Mouse (Mus musculus): ENCODE measurements around the gene Krt32. TPM values are rescaled to one million over a fixed set of nuclear protein-coding genes. Genes with fewer than 3 reads are reported as not detected.

Gene Krt32
- polyA plus RNA-seq, 1 experiment from 2014 or later: not detected

- Histone ChIP-seq H3K27me3 (ENCODE audit: poor library complexity, severe bottlenecking) (no peaks in the 10 kb centered on the region), H3K36me3 (replicated peaks) (no peaks in the 10 kb centered on the region), H3K27ac (no peak within 1 kb of the TSS), H3K4me1 (peaks cover 18% of the 10 kb centered on the region), H3K4me3 (no peak within 1 kb of the TSS), H3K9me3 (no peaks in the 10 kb centered on the region)
- no peak for DNase-seq (ENCODE audit: extremely low spot score, low spot score)
- 79% methylated on average over 9 of the region's 9 CpGs for WGBS
These were observed 8.1 kb upstream of the Krt32 start, which contains the start of gene Krt35 for GRCm38 (mm10) chr11:100096141-100096540. Gene Krt35, minus strand, starts transcription at chr11:100096241.

- H3K4me3 ChIP-seq: no peak overlapping the region
- no peak for DNase-seq (ENCODE audit: extremely low spot score, low spot score)
- no peaks in the 10 kb centered on the region for H3K36me3 ChIP-seq (replicated peaks)
- no peaks in the 10 kb centered on the region for H3K27me3 ChIP-seq (ENCODE audit: poor library complexity, severe bottlenecking)
- 0 out of 2 replicates have a peak, but pooled peaks cover 4% of the 10 kb centered on the region for H3K9me3 ChIP-seq
- H3K27ac ChIP-seq: no peak overlapping the region
- WGBS: 70% methylated on average over 7 of the region's 7 CpGs
- no peaks in the 10 kb centered on the region for H3K4me1 ChIP-seq
These were observed 476 bp upstream of the Krt32 start for GRCm38 (mm10) chr11:100088378-100089025.

- WGBS: 67% methylated on average over 1 of the region's 1 CpGs
- H3K36me3 ChIP-seq (replicated peaks): no peaks in the 10 kb centered on the region
- H3K27me3 ChIP-seq (ENCODE audit: poor library complexity, severe bottlenecking): no peaks in the 10 kb centered on the region
These were observed 14.2 kb downstream of the Krt32 start for GRCm38 (mm10) chr11:100073873-100074272.

GRCm38 (mm10) chr11:100067293-100068036 lies 20.6 kb downstream of the Krt32 start:
- Histone ChIP-seq H3K4me3 (no peak overlapping the region), H3K27ac (no peak overlapping the region), H3K4me1 (no peaks in the 10 kb centered on the region), H3K27me3 (ENCODE audit: poor library complexity, severe bottlenecking) (no peaks in the 10 kb centered on the region), H3K36me3 (replicated peaks) (no peaks in the 10 kb centered on the region), H3K9me3 (no peaks in the 10 kb centered on the region)
- WGBS: 89% methylated on average over 17 of the region's 17 CpGs
- DNase-seq (ENCODE audit: extremely low spot score, low spot score): no peak

More at GRCm38 (mm10) chr11:100073873-100074272, 14.2 kb downstream of the Krt32 start:
- H3K9me3 ChIP-seq: no peaks in the 10 kb centered on the region
- H3K4me3 ChIP-seq: no peak overlapping the region
- no peaks in the 10 kb centered on the region for H3K4me1 ChIP-seq
- DNase-seq (ENCODE audit: extremely low spot score, low spot score): no peak
- no peak overlapping the region for H3K27ac ChIP-seq

- no peak overlapping the region for H3K27ac ChIP-seq
- WGBS: 87% methylated on average over 12 of the region's 12 CpGs
These were observed 21.6 kb downstream of the Krt32 start for GRCm38 (mm10) chr11:100066236-100067010.

GRCm38 (mm10) chr11:100058875-100059274 lies 29.2 kb downstream of the Krt32 start:
- H3K4me3 ChIP-seq: no peak overlapping the region
- H3K27me3 ChIP-seq (ENCODE audit: poor library complexity, severe bottlenecking): no peaks in the 10 kb centered on the region
- no peaks in the 10 kb centered on the region for H3K36me3 ChIP-seq (replicated peaks)
- DNase-seq (ENCODE audit: extremely low spot score, low spot score): no peak
- 67% methylated on average over 8 of the region's 8 CpGs for WGBS
- no peaks in the 10 kb centered on the region for H3K4me1 ChIP-seq
- no peak overlapping the region for H3K27ac ChIP-seq
- no peaks in the 10 kb centered on the region for H3K9me3 ChIP-seq

More at GRCm38 (mm10) chr11:100066236-100067010, 21.6 kb downstream of the Krt32 start:
- no peaks in the 10 kb centered on the region for H3K36me3 ChIP-seq (replicated peaks)
- H3K27me3 ChIP-seq (ENCODE audit: poor library complexity, severe bottlenecking): no peaks in the 10 kb centered on the region
- no peaks in the 10 kb centered on the region for H3K9me3 ChIP-seq
- no peaks in the 10 kb centered on the region for H3K4me1 ChIP-seq
- no peak overlapping the region for H3K4me3 ChIP-seq
- no peak for DNase-seq (ENCODE audit: extremely low spot score, low spot score)

- Histone ChIP-seq H3K36me3 (replicated peaks) (no peaks in the 10 kb centered on the region), H3K27me3 (ENCODE audit: poor library complexity, severe bottlenecking) (no peaks in the 10 kb centered on the region), H3K4me3 (no peak overlapping the region), H3K9me3 (no peaks in the 10 kb centered on the region), H3K4me1 (no peaks in the 10 kb centered on the region), H3K27ac (no peak overlapping the region)
- DNase-seq (ENCODE audit: extremely low spot score, low spot score): no peak
- 83% methylated on average over 9 of the region's 9 CpGs for WGBS
These were observed 32.1 kb downstream of the Krt32 start for GRCm38 (mm10) chr11:100055686-100056655.

- Histone ChIP-seq H3K27me3 (ENCODE audit: poor library complexity, severe bottlenecking) (no peaks in the 10 kb centered on the region), H3K4me3 (no peak within 1 kb of the TSS), H3K36me3 (replicated peaks) (no peaks in the 10 kb centered on the region), H3K9me3 (no peaks in the 10 kb centered on the region), H3K27ac (no peak within 1 kb of the TSS), H3K4me1 (no peaks in the 10 kb centered on the region)
- DNase-seq (ENCODE audit: extremely low spot score, low spot score): no peak
- 91% methylated on average over 3 of the region's 3 CpGs for WGBS
These were observed 37.6 kb downstream of the Krt32 start, which contains the start of gene Krt31 for GRCm38 (mm10) chr11:100050451-100050850. Gene Krt31, minus strand, starts transcription at chr11:100050551.

GRCm38 (mm10) chr11:100047193-100047592 lies 40.8 kb downstream of the Krt32 start:
- no peaks in the 10 kb centered on the region for H3K4me1 ChIP-seq
- no peaks in the 10 kb centered on the region for H3K9me3 ChIP-seq
- no peak overlapping the region for H3K27ac ChIP-seq
- H3K27me3 ChIP-seq (ENCODE audit: poor library complexity, severe bottlenecking): no peaks in the 10 kb centered on the region
- WGBS: 89% methylated on average over 2 of the region's 2 CpGs
- H3K4me3 ChIP-seq: no peak overlapping the region
- H3K36me3 ChIP-seq (replicated peaks): no peaks in the 10 kb centered on the region
- no peak for DNase-seq (ENCODE audit: extremely low spot score, low spot score)

GRCm38 (mm10) chr11:100046303-100046866 lies 41.6 kb downstream of the Krt32 start:
- H3K27ac ChIP-seq: no peak overlapping the region
- no peaks in the 10 kb centered on the region for H3K36me3 ChIP-seq (replicated peaks)
- H3K4me3 ChIP-seq: no peak overlapping the region
- no peaks in the 10 kb centered on the region for H3K9me3 ChIP-seq
- no peak for DNase-seq (ENCODE audit: extremely low spot score, low spot score)
- WGBS: 92% methylated on average over 6 of the region's 6 CpGs
- no peaks in the 10 kb centered on the region for H3K27me3 ChIP-seq (ENCODE audit: poor library complexity, severe bottlenecking)
- H3K4me1 ChIP-seq: no peaks in the 10 kb centered on the region

GRCm38 (mm10) chr11:100041454-100041853 lies 46.6 kb downstream of the Krt32 start, which contains the start of gene Krt34:
Gene Krt34, minus strand, starts transcription at chr11:100041554.
- Histone ChIP-seq H3K27me3 (ENCODE audit: poor library complexity, severe bottlenecking) (no peaks in the 10 kb centered on the region), H3K4me3 (no peak within 1 kb of the TSS), H3K27ac (no peak within 1 kb of the TSS), H3K4me1 (no peaks in the 10 kb centered on the region), H3K36me3 (replicated peaks) (no peaks in the 10 kb centered on the region), H3K9me3 (no peaks in the 10 kb centered on the region)
- 90% methylated on average over 6 of the region's 6 CpGs for WGBS
- no peak for DNase-seq (ENCODE audit: extremely low spot score, low spot score)

All from forebrain, embryonic 10.5 days (tissue).